Mouse (Mus musculus) left cerebral cortex, postnatal 14 days (tissue): Measurements from ENCODE around the gene Rex1bd. TPM values are rescaled to one million over a fixed set of nuclear protein-coding genes. Genes with fewer than 3 reads are reported as not detected.
A peak's percentile ranks its signal among the peaks of the same experiment; 100 is the strongest.

Experiments used
- DNase-seq, 2 experiments: peaks; one replicate each; pipeline ENCODE4 v3.0.0; 2021 to 2022; ENCODE audit warnings: low spot score in 2 of 2, mixed read lengths in 1 of 2
- intact Hi-C: fragments of 180-260 bp; cut with DNase I; formaldehyde crosslinking; loops from one replicate; pipeline ENCODE4 v1.15.1; 2025
- total RNA-seq, 2 experiments: library from RNA; stranded (reverse); gene quantifications; 2 replicates each; pipeline ENCODE4 v1.2.3; 2021

The Rex1bd gene
- total RNA-seq, 2 experiments from 2014 or later = 96.6 to 99.7 TPM

- intact Hi-C loops = no loop called here
- peak; percentile 60 to 86 for DNase-seq
These were observed 43.2 kb downstream of the Rex1bd start for GRCm38 (mm10) chr8:70463306-70463705.

- intact Hi-C loops = no loop called here
- DNase-seq = no peak
These were observed 44.1 kb downstream of the Rex1bd start for GRCm38 (mm10) chr8:70462516-70462813.

GRCm38 (mm10) chr8:70461765-70462515, 44.6 kb downstream of the Rex1bd start:
- DNase-seq = no peak

GRCm38 (mm10) chr8:70460606-70461005, 45.9 kb downstream of the Rex1bd start:
- no peak for DNase-seq
- intact Hi-C loops = no loop called here

More at GRCm38 (mm10) chr8:70461765-70462515, 44.6 kb downstream of the Rex1bd start:
- intact Hi-C loops = no loop called here

GRCm38 (mm10) chr8:70460199-70460598, 46.4 kb downstream of the Rex1bd start:
- DNase-seq = no peak
- intact Hi-C loops = no loop called here

- intact Hi-C loops = no loop called here
- DNase-seq = no peak
These were observed 46.9 kb downstream of the Rex1bd start for GRCm38 (mm10) chr8:70459636-70460035.

GRCm38 (mm10) chr8:70458462-70458861, 48.1 kb downstream of the Rex1bd start:
- intact Hi-C loops = no loop called here
- no peak for DNase-seq

GRCm38 (mm10) chr8:70457882-70458281, 48.7 kb downstream of the Rex1bd start:
- intact Hi-C loops = no loop called here
- no peak for DNase-seq

GRCm38 (mm10) chr8:70456996-70457395, 49.6 kb downstream of the Rex1bd start:
- intact Hi-C loops = no loop called here
- no peak for DNase-seq

Other genes starting within 250 kb of the Rex1bd start
- gene Homer3, start 223.9 kb downstream of the Rex1bd start, total RNA-seq = 10 to 100 TPM; 10.5 to 12.9 TPM
- gene Ddx49, start 204.3 kb downstream of the Rex1bd start, total RNA-seq = 10 to 100 TPM; 43.5 to 44.6 TPM
- gene Cope, start 204.2 kb downstream of the Rex1bd start, total RNA-seq = 100 to 1,000 TPM; 122 to 132 TPM
- gene Cers1, start 191.0 kb downstream of the Rex1bd start, total RNA-seq = 100 to 1,000 TPM; 118 to 126 TPM
- 10 to 100 TPM; 15.4 to 20.8 TPM for gene Gdf1, start 176.9 kb downstream of the Rex1bd start, total RNA-seq
- 10 to 100 TPM; 49.8 to 53.4 TPM for gene Upf1, start 153.5 kb downstream of the Rex1bd start, total RNA-seq
- under 1 TPM; 0.51 to 0.72 TPM for gene Comp, start 133.2 kb downstream of the Rex1bd start, total RNA-seq
- gene Crtc1, start 67.2 kb downstream of the Rex1bd start, total RNA-seq = 100 to 1,000 TPM; 109 to 111 TPM
- gene Klhl26, start 29.8 kb downstream of the Rex1bd start, total RNA-seq = 10 to 100 TPM; 37.2 to 37.9 TPM
- gene Tmem59l, start 19.4 kb downstream of the Rex1bd start, total RNA-seq = 100 to 1,000 TPM; 217 to 225 TPM
- gene Crlf1, start 13.6 kb downstream of the Rex1bd start, total RNA-seq = 1 to 10 TPM; 5.8 to 7.5 TPM
- 1,000 to 10,000 TPM in 1 of 2 experiments, 100 to 1,000 TPM in 1; 967 to 1,028 TPM for gene Uba52, start 4.0 kb upstream of the Rex1bd start, total RNA-seq
- 100 to 1,000 TPM; 396 to 406 TPM for gene Fkbp8, start 21.0 kb upstream of the Rex1bd start, total RNA-seq
- 10 to 100 TPM; 40.8 to 43.4 TPM for gene Kxd1, start 21.2 kb upstream of the Rex1bd start, total RNA-seq
- 10 to 100 TPM; 13.8 to 17.4 TPM for gene Ell, start 32.7 kb upstream of the Rex1bd start, total RNA-seq
- 10 to 100 TPM; 47.5 to 51.0 TPM for gene Isyna1, start 87.6 kb upstream of the Rex1bd start, total RNA-seq
- 100 to 1,000 TPM; 270 to 302 TPM for gene Ssbp4, start 102.1 kb upstream of the Rex1bd start, total RNA-seq
- under 1 TPM; 0.90 to 0.97 TPM for gene Lrrc25, start 109.4 kb upstream of the Rex1bd start, total RNA-seq
- not detected for gene Gdf15, start 125.7 kb upstream of the Rex1bd start, total RNA-seq
- gene Pgpep1, start 153.6 kb upstream of the Rex1bd start, total RNA-seq = 10 to 100 TPM; 14.8 to 19.0 TPM
- 10 to 100 TPM; 64.3 to 69.7 TPM for gene Lsm4, start 166.5 kb upstream of the Rex1bd start, total RNA-seq
- gene Jund, start 192.2 kb upstream of the Rex1bd start, total RNA-seq = 100 to 1,000 TPM; 165 to 193 TPM
- under 1 TPM in 1 of 2 experiments, not detected in 1; 0.08 TPM for gene Iqcn, start 196.7 kb upstream of the Rex1bd start, total RNA-seq
- gene Gm3336, start 211.8 kb upstream of the Rex1bd start, total RNA-seq = not detected
- gene Pde4c, start 217.0 kb upstream of the Rex1bd start, total RNA-seq = 1 to 10 TPM; 1.0 to 1.7 TPM
- 100 to 1,000 TPM; 926 to 947 TPM for gene Rab3a, start 247.9 kb upstream of the Rex1bd start, total RNA-seq